Mouse (Mus musculus) mesoderm, embryonic 11.5 days (tissue): Measurements from ENCODE around the gene Ptpn14.

Experiments used
- DNase-seq: peaks from one replicate; pipeline ENCODE4 v3.0.0-alpha.2; 2012; ENCODE audit warnings: low read depth, low spot score

Gene Ptpn14

GRCm38 (mm10) chr1:189808453-189808852 lies 80.4 kb downstream of the Ptpn14 start:
- DNase-seq = no peak

GRCm38 (mm10) chr1:189811778-189812177 lies 83.7 kb downstream of the Ptpn14 start:
- no peak for DNase-seq

GRCm38 (mm10) chr1:189814385-189814784 lies 86.3 kb downstream of the Ptpn14 start:
- DNase-seq = no peak

- no peak for DNase-seq
Measured at GRCm38 (mm10) chr1:189817089-189817488, 89.0 kb downstream of the Ptpn14 start.

GRCm38 (mm10) chr1:189817810-189818209 lies 89.7 kb downstream of the Ptpn14 start:
- no peak for DNase-seq

- DNase-seq = no peak
Measured at GRCm38 (mm10) chr1:189820111-189820510, 92.0 kb downstream of the Ptpn14 start.

- no peak for DNase-seq
Measured at GRCm38 (mm10) chr1:189824436-189824835, 96.4 kb downstream of the Ptpn14 start.

GRCm38 (mm10) chr1:189830391-189830790 lies 102.3 kb downstream of the Ptpn14 start:
- no peak for DNase-seq

GRCm38 (mm10) chr1:189830797-189831232 lies 102.7 kb downstream of the Ptpn14 start:
- DNase-seq = peak; percentile 59

- DNase-seq = no peak
Measured at GRCm38 (mm10) chr1:189833351-189833750, 105.3 kb downstream of the Ptpn14 start.

- DNase-seq = no peak
Measured at GRCm38 (mm10) chr1:189834166-189834565, 106.1 kb downstream of the Ptpn14 start.

GRCm38 (mm10) chr1:189846319-189846718 lies 118.3 kb downstream of the Ptpn14 start:
- no peak for DNase-seq

- no peak for DNase-seq
Measured at GRCm38 (mm10) chr1:189849550-189849949, 121.5 kb downstream of the Ptpn14 start.

- DNase-seq = no peak
Measured at GRCm38 (mm10) chr1:189852051-189852450, 124.0 kb downstream of the Ptpn14 start.

GRCm38 (mm10) chr1:189852456-189852855 lies 124.4 kb downstream of the Ptpn14 start:
- DNase-seq = no peak

GRCm38 (mm10) chr1:189854646-189855045 lies 126.6 kb downstream of the Ptpn14 start:
- no peak for DNase-seq

- DNase-seq = no peak
Measured at GRCm38 (mm10) chr1:189855739-189856138, 127.7 kb downstream of the Ptpn14 start.

GRCm38 (mm10) chr1:189858377-189858776 lies 130.3 kb downstream of the Ptpn14 start:
- DNase-seq = no peak

GRCm38 (mm10) chr1:189860112-189860941 lies 132.3 kb downstream of the Ptpn14 start:
- DNase-seq = no peak

GRCm38 (mm10) chr1:189860942-189861315 lies 132.9 kb downstream of the Ptpn14 start:
- no peak for DNase-seq

GRCm38 (mm10) chr1:189863727-189864126 lies 135.7 kb downstream of the Ptpn14 start:
- no peak for DNase-seq

GRCm38 (mm10) chr1:189864301-189864700 lies 136.2 kb downstream of the Ptpn14 start:
- no peak for DNase-seq

GRCm38 (mm10) chr1:189864846-189865560 lies 136.9 kb downstream of the Ptpn14 start:
- DNase-seq = no peak
